Mouse (Mus musculus) liver, adult 2 months (tissue): ENCODE measurements at regions not wholly inside any gene's neighbourhood (a gene's known extent, or its start where the extent isn't known, plus 50 kb on each side); places are given as distances from the start of the nearest gene placed in this dataset.

ENCODE experiments used
- CTCF ChIP-seq: fragments of 200-500 bp; IDR thresholded peaks from 2 replicates; pipeline ENCODE4 v1.5.1; 2011; ENCODE audit warnings: low read depth, low read length, control low read depth
- POLR2A ChIP-seq: fragments of 200-500 bp; IDR thresholded peaks from 2 replicates; pipeline ENCODE4 v1.6.1; 2011; ENCODE audit warnings: low read length, control low read depth; ENCODE audit not compliant: insufficient read depth; ENCODE audit errors: extremely low read depth

DNA sequence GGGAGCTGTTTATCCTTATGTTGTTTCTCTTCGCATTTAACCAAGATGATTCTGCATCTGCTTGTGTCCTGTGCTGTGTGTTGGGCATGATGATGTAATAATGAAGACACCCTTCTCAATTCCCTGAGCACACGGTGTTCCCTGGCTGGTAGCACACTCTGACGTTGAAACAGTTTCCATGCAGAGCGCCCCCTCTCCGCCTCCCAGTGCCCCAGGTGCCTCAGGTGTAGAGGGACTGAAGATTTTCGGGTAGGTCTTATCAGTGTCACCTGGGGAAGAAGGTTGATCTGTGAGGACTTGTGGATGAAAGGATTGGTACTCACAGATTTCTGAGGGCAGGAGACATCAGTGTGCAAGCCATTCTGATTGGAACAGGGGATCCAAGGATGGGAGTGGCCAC is 1167.7 kb upstream of the Gulo start:
- TF ChIP-seq CTCF (no peak), POLR2A (no peak)
